Comparison of ENCODE assay signal across 8 mouse cellular contexts in genomic region chr7:29908130-29908950, GRCm38 (mm10). TPM values are rescaled to one million over a fixed set of nuclear protein-coding genes. Genes with fewer than 3 reads are reported as not detected.
DNase-seq lines count a peak whose midpoint lies in the region; ATAC-seq and TF ChIP-seq lines count a peak whose summit lies in the region.

Zfp383 (plus strand) TSS chr7:29908223.

- no peaks in the 10 kb centered on the region for H3K27me3 ChIP-seq in hindbrain, embryonic 10.5 days (ENCODE audit: insufficient read depth, poor library complexity, severe bottlenecking)
- H3K27me3 ChIP-seq in lung, postnatal 0 days (replicated peaks; ENCODE audit: insufficient read depth, low read length): no peaks in the 10 kb centered on the region

- WGBS in hindbrain, embryonic 10.5 days: under 1% methylated on average over 33 of the region's 33 CpGs
- 1% methylated on average over 33 of the region's 33 CpGs for WGBS in lung, postnatal 0 days

- H3K27ac ChIP-seq in hindbrain, embryonic 10.5 days: peak within 1 kb of the TSS; percentile 96
- peak within 1 kb of the TSS; percentile 89 for H3K27ac ChIP-seq in lung, postnatal 0 days (ENCODE audit: low read length)

- H3K4me2 ChIP-seq in lung, postnatal 0 days (replicated peaks; ENCODE audit: low read depth, low read length): peak within 1 kb of the TSS; percentile 58

- H3K9me3 ChIP-seq in hindbrain, embryonic 10.5 days: no peaks in the 10 kb centered on the region
- no peaks in the 10 kb centered on the region for H3K9me3 ChIP-seq in lung, postnatal 0 days (ENCODE audit: low read length)

- peak; percentile 73 for ATAC-seq in frontal cortex, adult (ENCODE audit: low TSS enrichment)
- ATAC-seq in lung, postnatal 0 days: peak; percentile 83

- H3K9ac ChIP-seq in lung, postnatal 0 days (replicated peaks; ENCODE audit: low read depth): peak within 1 kb of the TSS; percentile 71

- TF ChIP-seq CTCF in lung, postnatal 0 days (IDR thresholded peaks at IDR 0.05): no peak

- H3K4me3 ChIP-seq in hindbrain, embryonic 10.5 days: peak within 1 kb of the TSS; percentile 68
- peak within 1 kb of the TSS; percentile 69 for H3K4me3 ChIP-seq in lung, postnatal 0 days (ENCODE audit: low read depth, low read length)

- peaks cover 21% of the 10 kb centered on the region for H3K4me1 ChIP-seq in hindbrain, embryonic 10.5 days (replicated peaks)
- H3K4me1 ChIP-seq in lung, postnatal 0 days (ENCODE audit: insufficient read depth, low read depth, low read length): no peaks in the 10 kb centered on the region

- peaks cover 39% of the 10 kb centered on the region for H3K36me3 ChIP-seq in hindbrain, embryonic 10.5 days
- 0 out of 2 replicates have a peak, but pooled peaks cover 2% of the 10 kb centered on the region for H3K36me3 ChIP-seq in lung, postnatal 0 days (ENCODE audit: insufficient read depth, low read length)

- peak; percentile 87 for DNase-seq in Muller cell, postnatal 12 days (ENCODE audit: inconsistent ontology term)
- peak; percentile 81 for DNase-seq in cerebellum, adult 9-10 months
- peak; percentile 90 for DNase-seq in hindbrain, embryonic 10.5 days (ENCODE audit: low spot score)
- peak; percentile 73 for DNase-seq in layer of hippocampus, adult 9-11 months
- peak; percentile 94 for DNase-seq in lung, postnatal 0 days (ENCODE audit: low spot score)
- DNase-seq in ovary, postnatal 14 days (ENCODE audit: low spot score): peak; percentile 60
- DNase-seq in thymus, postnatal 14 days: peak; percentile 84

- TF ChIP-seq EP300 in lung, postnatal 0 days (IDR thresholded peaks at IDR 0.05): peak; percentile 66

RNA-seq across cellular contexts. Expression of gene Zfp383, which starts in this region (rescaled TPM):
- 4.8 and 4.9 TPM in 2 replicates for polyA plus RNA-seq in hindbrain, embryonic 10.5 days (2016; fragmentation: Nextera tagmentation; extraction: Ambion mirVana)
- 3.4 and 3.7 TPM in 2 replicates for polyA plus RNA-seq in lung, postnatal 0 days (2015; fragmentation: Nextera tagmentation; extraction: Ambion mirVana)

Comparison
In these comparisons a context has a peak if more than half of its experiments do, and no peak if none do; other contexts are left out.
1. Peak in every context shown above with its lines: DNase-seq, ATAC-seq, H3K4me3 ChIP-seq and H3K27ac ChIP-seq.